Mouse (Mus musculus) C2C12 (cell line): ENCODE data around the gene Ube3c.

Experiments used
- CTCF ChIP-seq: IDR thresholded peaks from one replicate; pipeline ENCODE4 v1.5.1; 2011; ENCODE audit not compliant: control insufficient read depth, insufficient read depth, insufficient read length
- FOSL1 ChIP-seq: IDR thresholded peaks from one replicate; pipeline ENCODE4 v1.8.0; 2011; ENCODE audit warnings: mild to moderate bottlenecking, low read length; ENCODE audit not compliant: poor library complexity, insufficient read depth, severe bottlenecking
- MAX ChIP-seq: IDR thresholded peaks from one replicate; pipeline ENCODE4 v1.6.1; 2011; ENCODE audit warnings: mild to moderate bottlenecking, control low read depth

- no peak for TF ChIP-seq CTCF
- no peak for TF ChIP-seq MAX
- TF ChIP-seq FOSL1 = no peak
These were observed 67.3 kb downstream of the Ube3c start for GRCm38 (mm10) chr5:29636298-29636697.
